Mouse (Mus musculus) bone marrow, adult 2 months (tissue): ENCODE data around the gene Krit1. TPM values are rescaled to one million over a fixed set of nuclear protein-coding genes. Genes with fewer than 3 reads are reported as not detected.
A peak's percentile ranks its signal among the peaks of the same experiment; 100 is the strongest.
"Not testable (repeated sequence)": the region's sequence is repeated elsewhere in the genome, so short reads cannot be mapped to it uniquely, and the experiment has no call there.

Experiments used
- H3K27ac ChIP-seq: fragments of 200-500 bp; 2 replicates; pipeline ENCODE4 v1.5.1; 2012; ENCODE audit warnings: low read depth, mild to moderate bottlenecking, control low read depth, inconsistent platforms, low read length; ENCODE audit not compliant: control insufficient read depth, poor library complexity, insufficient read depth
- H3K4me1 ChIP-seq: fragments of 200-500 bp; 2 replicates; pipeline ENCODE4 v1.6.1; 2011; ENCODE audit warnings: low read length; ENCODE audit not compliant: control insufficient read depth, insufficient read depth
- H3K4me3 ChIP-seq: fragments of 200-500 bp; replicated peaks from 2 replicates; pipeline ENCODE3; 2011; ENCODE audit warnings: mild to moderate bottlenecking, low read depth, low read length, control low read depth; ENCODE audit not compliant: control insufficient read depth
- CTCF ChIP-seq: fragments of 200-500 bp; IDR thresholded peaks from 2 replicates; pipeline ENCODE4 v1.5.1; 2011; ENCODE audit warnings: low read length, control low read depth; ENCODE audit not compliant: control insufficient read depth, insufficient read depth
- POLR2A ChIP-seq: fragments of 200-500 bp; IDR thresholded peaks from 2 replicates; pipeline ENCODE4 v1.6.1; 2011; ENCODE audit warnings: low read depth, mild to moderate bottlenecking, control low read depth, low read length, borderline replicate concordance; ENCODE audit not compliant: control insufficient read depth
- WGBS: fragments of 180-500 bp; shearing (Covaris S2); methylation state at CpG from one replicate; pipeline ENCODE4 v1.1.7; 2018; 5-methylcytosine and 5-hydroxymethylcytosine counted together
- polyA plus RNA-seq: library from polyadenylated mRNA; stranded (reverse); fragments of >200 nt; gene quantifications from 2 replicates; pipeline ENCODE4 v1.2.4, GENCODE M21; 2011; ENCODE audit warnings: low replicate concordance; ENCODE audit not compliant: missing spikeins, insufficient read depth, insufficient read length

The Krit1 gene
- polyA plus RNA-seq, 1 experiment = 32.2 TPM

GRCm38 (mm10) chr5:3873485-3873884 lies 70.5 kb downstream of the Krit1 start:
- no peaks in the 10 kb centered on the region for H3K4me1 ChIP-seq
- 78% methylated on average over 3 of the region's 3 CpGs for WGBS
- no peak overlapping the region for H3K4me3 ChIP-seq
- H3K27ac ChIP-seq = no peak overlapping the region
- TF ChIP-seq POLR2A = no peak
- no peak for TF ChIP-seq CTCF

- 79% methylated on average over 7 of the region's 7 CpGs for WGBS
- H3K27ac ChIP-seq, H3K4me3 ChIP-seq, H3K4me1 ChIP-seq: not testable (repeated sequence)
Observed at GRCm38 (mm10) chr5:3886862-3887261, 83.9 kb downstream of the Krit1 start.

GRCm38 (mm10) chr5:3889201-3889600 lies 86.2 kb downstream of the Krit1 start:
- Histone ChIP-seq H3K27ac (no peak overlapping the region), H3K4me1 (no peaks in the 10 kb centered on the region), H3K4me3 (no peak overlapping the region)
- TF ChIP-seq CTCF (no peak), POLR2A (no peak)

- H3K4me1 ChIP-seq, H3K27ac ChIP-seq: not testable (repeated sequence)
- peak within 1 kb of the TSS; percentile 24 for H3K4me3 ChIP-seq
- 6% methylated on average over 11 of the region's 47 CpGs for WGBS
Observed at GRCm38 (mm10) chr5:3893459-3894293, 90.7 kb downstream of the Krit1 start, which contains the start of gene Mterf1a. Gene Mterf1a (minus strand): TSS chr5:3893933.

GRCm38 (mm10) chr5:3894294-3894619 lies 91.3 kb downstream of the Krit1 start:
- 90% methylated on average over 4 of the region's 4 CpGs for WGBS
- H3K4me1 ChIP-seq, H3K4me3 ChIP-seq, H3K27ac ChIP-seq: not testable (repeated sequence)

Other genes starting within 250 kb of the Krit1 start
- gene 1700109H08Rik, start 231.6 kb upstream of the Krit1 start, polyA plus RNA-seq = 18.6 and 51.6 TPM in 2 replicates
- gene Pex1, start 207.1 kb upstream of the Krit1 start, polyA plus RNA-seq = 7.5 and 17.4 TPM in 2 replicates
- gene Rbm48, start 206.6 kb upstream of the Krit1 start, polyA plus RNA-seq = 3.4 and 4.8 TPM in 2 replicates
- gene Tmbim7, start 152.0 kb upstream of the Krit1 start, polyA plus RNA-seq = not detected in 2 replicates
- gene Gatad1, start 146.0 kb upstream of the Krit1 start, polyA plus RNA-seq = 46.5 and 62.7 TPM in 2 replicates
- 9.6 and 10.1 TPM in 2 replicates for gene Ankib1, start 259 bp upstream of the Krit1 start, polyA plus RNA-seq
- not detected in 2 replicates for gene Lrrd1, start 42.0 kb downstream of the Krit1 start, polyA plus RNA-seq
- gene Mterf1a, start 90.7 kb downstream of the Krit1 start, polyA plus RNA-seq = 17.8 and 27.0 TPM in 2 replicates
- gene Akap9, start 124.9 kb downstream of the Krit1 start, polyA plus RNA-seq = 10.2 and 12.5 TPM in 2 replicates